Mouse (Mus musculus) liver (tissue): ENCODE measurements at regions not wholly inside any gene's neighbourhood (a gene's known extent, or its start where the extent isn't known, plus 50 kb on each side); places are given as distances from the start of the nearest gene placed in this dataset.
A peak's percentile ranks its signal among the peaks of the same experiment; 100 is the strongest.

ENCODE experiments used
- DNase-seq: peaks from one replicate; pipeline ENCODE4 v3.0.0-alpha.2; 2020; ENCODE audit warnings: mixed read lengths

GRCm38 (mm10) chr9:62590407-62591195, 53.8 kb upstream of the Coro2b start:
- no peak for DNase-seq

GRCm38 (mm10) chr9:62591196-62591485, 54.3 kb upstream of the Coro2b start:
- DNase-seq: no peak

GRCm38 (mm10) chr9:62598056-62598455, 61.2 kb upstream of the Coro2b start:
- no peak for DNase-seq

- DNase-seq: no peak
These were observed 62.1 kb upstream of the Coro2b start for GRCm38 (mm10) chr9:62598956-62599355.

GRCm38 (mm10) chr9:62610526-62610925, 67.1 kb upstream of the Itga11 start:
- DNase-seq: no peak

- no peak for DNase-seq
These were observed 66.2 kb upstream of the Itga11 start for GRCm38 (mm10) chr9:62611452-62611851.

- DNase-seq: no peak
These were observed 64.6 kb upstream of the Itga11 start for GRCm38 (mm10) chr9:62613053-62613452.

- no peak for DNase-seq
These were observed 63.8 kb upstream of the Itga11 start for GRCm38 (mm10) chr9:62613806-62614205.

GRCm38 (mm10) chr9:62614950-62615349, 62.7 kb upstream of the Itga11 start:
- no peak for DNase-seq

- DNase-seq: no peak
These were observed 61.8 kb upstream of the Itga11 start for GRCm38 (mm10) chr9:62615799-62616198.

- DNase-seq: no peak
These were observed 58.6 kb upstream of the Itga11 start for GRCm38 (mm10) chr9:62618994-62619393.

GRCm38 (mm10) chr9:62620901-62621445, 56.7 kb upstream of the Itga11 start:
- no peak for DNase-seq

GRCm38 (mm10) chr9:62622106-62622505, 55.5 kb upstream of the Itga11 start:
- peak; percentile 18 for DNase-seq

- no peak for DNase-seq
These were observed 53.0 kb upstream of the Itga11 start for GRCm38 (mm10) chr9:62624562-62625044.

GRCm38 (mm10) chr9:62627071-62628000, 50.3 kb upstream of the Itga11 start:
- no peak for DNase-seq
